Mouse (Mus musculus) common myeloid progenitor, adult 5-6 weeks (primary cell): ENCODE results near the gene Exosc1. TPM values are rescaled to one million over a fixed set of nuclear protein-coding genes. Genes with fewer than 3 reads are reported as not detected.

ENCODE experiments used
- ATAC-seq: replicated peaks from 2 replicates; pipeline ENCODE4 v1.8.0; 2016; ENCODE audit warnings: low read depth, mild to moderate bottlenecking, moderate TSS enrichment, inconsistent platforms; ENCODE audit not compliant: poor library complexity, severe bottlenecking
- total RNA-seq: library from RNA; stranded (forward); fragments of 200-1000, 187-1606 nt; gene quantifications from 2 replicates; pipeline ENCODE4 v1.2.3, GENCODE M21; 2017

Gene Exosc1
- 77.8 and 81.5 TPM in 2 replicates for total RNA-seq

GRCm38 (mm10) chr19:41933179-41934086, at the start of gene Exosc1, which contains the start of gene Zdhhc16:
Exosc1 (minus strand) TSS chr19:41933423.
Zdhhc16 (plus strand) TSS chr19:41933480.
- ATAC-seq = peak; percentile 97

DNA sequence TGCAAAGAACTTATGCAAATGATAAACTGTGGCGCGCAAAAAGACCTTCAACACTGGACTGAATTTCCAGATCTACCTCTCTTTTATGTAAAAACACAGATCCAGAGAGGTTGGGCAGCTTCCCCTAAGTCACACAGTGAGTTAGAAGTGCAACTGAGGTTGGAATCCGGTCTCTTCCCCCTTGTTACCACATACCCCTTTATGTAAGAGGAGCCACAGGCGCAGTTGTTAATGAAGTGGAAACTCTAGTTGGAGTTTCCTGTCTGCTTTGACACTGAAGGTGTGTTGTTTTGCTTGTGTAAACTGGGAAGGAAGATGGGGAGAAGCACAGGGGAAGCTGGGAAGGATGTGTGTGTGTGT, 49.5 kb upstream of the Exosc1 start:
- no peak for ATAC-seq

DNA sequence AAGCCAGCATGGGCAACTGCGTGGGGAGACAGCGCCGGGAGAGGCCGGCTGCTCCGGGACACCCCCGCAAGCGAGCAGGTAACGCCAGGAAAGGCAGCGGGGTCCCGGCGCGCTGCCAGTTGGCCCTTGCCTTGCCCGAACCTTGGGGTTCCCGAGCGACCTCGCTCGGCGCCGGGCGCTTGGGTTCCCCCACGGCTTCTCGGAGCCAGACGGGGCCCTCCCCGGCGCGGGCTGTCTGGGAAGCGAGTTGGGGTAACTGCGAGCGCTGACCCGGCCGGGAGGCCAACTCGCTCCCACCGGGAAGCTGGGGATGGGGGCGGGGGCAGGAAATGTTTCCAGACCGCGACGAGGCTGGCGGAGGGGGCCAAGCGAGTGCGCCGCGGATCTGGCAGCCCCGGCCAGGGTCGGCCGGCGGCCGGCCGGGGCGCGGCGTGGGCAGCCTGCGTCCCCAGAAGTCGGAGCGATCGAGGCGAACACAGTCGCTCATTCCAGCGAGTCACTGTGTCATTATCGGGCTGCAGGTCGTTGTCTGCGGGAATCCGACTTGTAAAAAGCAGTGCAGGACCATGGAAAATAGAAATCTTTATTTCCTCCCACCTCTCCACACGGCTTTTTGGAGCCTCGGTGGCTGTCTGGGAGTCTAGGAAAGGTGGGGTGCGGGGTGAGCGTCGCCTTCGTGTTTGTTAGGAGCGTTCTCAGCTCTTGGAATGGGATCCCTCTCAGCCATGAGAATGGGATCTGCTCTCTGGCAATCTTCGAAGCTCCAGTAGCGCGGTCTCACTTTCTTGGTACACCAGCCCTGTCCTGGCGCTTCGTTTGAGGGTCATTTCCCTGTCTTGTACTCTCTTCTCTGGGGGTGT, 48.9 kb upstream of the Exosc1 start:
- ATAC-seq = no peak

GRCm38 (mm10) chr19:41981595-41981927, 48.3 kb upstream of the Exosc1 start, which contains the start of gene Ubtd1:
Ubtd1 (plus strand) TSS chr19:41981763.
- no peak for ATAC-seq

DNA sequence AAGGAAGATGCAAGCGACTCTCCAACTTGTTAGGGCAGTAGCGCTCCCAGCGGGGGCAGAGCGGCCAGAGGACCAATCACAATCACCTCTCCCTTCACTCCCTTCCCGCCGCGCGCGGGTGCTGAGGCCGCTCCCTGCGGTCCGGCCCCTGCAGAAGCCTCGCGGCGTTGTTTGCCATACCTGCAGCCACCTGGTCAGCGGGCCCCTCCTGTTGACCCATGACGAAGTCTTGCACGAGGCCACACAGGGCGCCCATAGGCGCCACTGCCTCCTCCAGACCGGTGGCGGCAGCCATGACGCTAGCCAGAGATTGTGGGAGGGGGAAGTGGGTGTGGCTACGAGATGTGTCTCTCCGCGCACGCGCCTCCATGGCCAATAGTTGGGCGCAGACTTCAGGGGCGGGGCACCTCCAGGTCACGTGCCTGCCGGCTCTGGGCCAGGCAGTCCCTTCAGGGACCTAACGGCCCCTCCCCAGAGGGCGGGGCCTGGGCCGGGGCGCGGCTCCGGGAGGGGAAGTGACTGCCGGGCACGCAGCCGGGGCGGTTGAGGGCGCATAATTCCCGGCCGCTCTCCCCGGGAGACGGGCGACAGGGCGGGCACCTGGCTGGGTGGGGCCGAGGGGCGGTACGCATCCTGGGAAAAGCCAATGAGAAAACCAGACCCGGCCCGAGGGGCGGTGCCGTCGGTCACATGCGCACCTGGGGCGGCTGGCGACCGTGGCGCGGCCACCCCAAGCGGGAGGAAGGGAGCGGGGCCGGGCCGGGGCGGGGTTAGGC, 47.8 kb upstream of the Exosc1 start, which contains the start of gene Mms19:
Mms19 (minus strand) TSS at position 339 of the 776 bp plus-strand sequence.
- ATAC-seq = peak; percentile 83

- ATAC-seq = peak; percentile 17
Observed at GRCm38 (mm10) chr19:41980422-41980818, 47.2 kb upstream of the Exosc1 start.

- ATAC-seq = no peak
Observed at GRCm38 (mm10) chr19:41973891-41974794, 40.9 kb upstream of the Exosc1 start.

GRCm38 (mm10) chr19:41969618-41970017, 36.4 kb upstream of the Exosc1 start:
- ATAC-seq = no peak

GRCm38 (mm10) chr19:41953574-41953973, 20.4 kb upstream of the Exosc1 start:
- no peak for ATAC-seq

- ATAC-seq = peak; percentile 65; the same call in 1 of the 2 replicates
Observed at GRCm38 (mm10) chr19:41952287-41952686, 19.1 kb upstream of the Exosc1 start.

- ATAC-seq = no peak
Observed at GRCm38 (mm10) chr19:41943841-41944240, 10.6 kb upstream of the Exosc1 start.

GRCm38 (mm10) chr19:41938539-41938938, 5.3 kb upstream of the Exosc1 start:
- no peak for ATAC-seq

DNA sequence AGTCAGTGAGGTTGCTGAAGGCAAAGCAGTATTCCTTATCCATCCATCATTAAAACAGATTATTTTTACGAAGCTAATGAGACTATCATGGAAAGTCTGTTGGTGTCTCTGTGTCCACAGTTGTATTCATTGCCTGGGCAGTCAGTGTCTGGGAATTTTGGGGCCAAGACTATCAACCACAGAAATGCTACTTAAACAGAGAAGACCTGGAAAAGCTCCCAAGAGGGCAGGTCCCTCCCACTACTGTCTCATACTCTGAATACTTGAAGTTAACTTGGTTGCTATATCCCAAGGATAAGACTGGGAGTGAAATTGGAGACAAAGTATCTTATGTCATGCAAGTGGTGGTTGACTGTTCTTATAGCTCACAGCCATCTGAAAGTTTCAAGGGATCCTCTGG, 2.7 kb upstream of the Exosc1 start:
- no peak for ATAC-seq

GRCm38 (mm10) chr19:41934124-41934523, 901 bp upstream of the Exosc1 start:
- no peak for ATAC-seq

GRCm38 (mm10) chr19:41932686-41933085, 537 bp downstream of the Exosc1 start:
- peak; percentile 57 for ATAC-seq

DNA sequence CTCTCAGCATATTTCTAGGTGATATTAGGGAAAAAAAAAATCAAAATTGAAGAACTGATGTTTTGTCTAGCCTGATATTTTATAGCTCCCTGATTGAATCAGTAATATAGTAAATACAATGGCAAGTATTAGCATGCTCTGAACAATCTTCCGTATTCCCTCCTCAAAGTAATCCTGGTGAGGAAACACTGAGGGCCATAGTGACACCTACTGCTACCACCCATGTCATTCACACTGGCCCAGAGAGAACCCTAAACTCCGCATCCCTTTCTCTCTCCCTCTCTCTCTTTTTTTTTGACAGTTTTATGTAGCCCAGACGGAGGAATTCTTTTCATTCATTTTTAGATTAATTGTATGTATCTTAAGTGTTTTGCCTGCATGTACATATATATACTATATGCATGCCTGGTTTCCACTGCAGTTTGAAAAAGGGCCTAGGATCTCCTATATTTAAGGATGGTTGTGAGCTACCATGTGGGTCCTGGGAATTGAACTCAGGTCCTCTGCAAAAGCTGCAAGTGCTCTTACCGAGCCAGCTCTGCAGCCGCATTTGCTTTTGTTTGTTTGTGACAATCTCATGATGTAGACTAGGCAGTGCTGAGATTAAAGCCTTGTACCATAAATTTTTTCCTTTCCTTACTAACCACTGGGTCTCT, 12.7 kb downstream of the Exosc1 start:
- ATAC-seq = no peak

GRCm38 (mm10) chr19:41919471-41919870, 13.8 kb downstream of the Exosc1 start:
- ATAC-seq = no peak

GRCm38 (mm10) chr19:41916853-41917252, 16.4 kb downstream of the Exosc1 start:
- peak; percentile 46 for ATAC-seq

GRCm38 (mm10) chr19:41915294-41915693, 17.9 kb downstream of the Exosc1 start:
- ATAC-seq = no peak
